Mouse (Mus musculus): Measurements from ENCODE around the gene Adamtsl1.

Adamtsl1 gene

DNA sequence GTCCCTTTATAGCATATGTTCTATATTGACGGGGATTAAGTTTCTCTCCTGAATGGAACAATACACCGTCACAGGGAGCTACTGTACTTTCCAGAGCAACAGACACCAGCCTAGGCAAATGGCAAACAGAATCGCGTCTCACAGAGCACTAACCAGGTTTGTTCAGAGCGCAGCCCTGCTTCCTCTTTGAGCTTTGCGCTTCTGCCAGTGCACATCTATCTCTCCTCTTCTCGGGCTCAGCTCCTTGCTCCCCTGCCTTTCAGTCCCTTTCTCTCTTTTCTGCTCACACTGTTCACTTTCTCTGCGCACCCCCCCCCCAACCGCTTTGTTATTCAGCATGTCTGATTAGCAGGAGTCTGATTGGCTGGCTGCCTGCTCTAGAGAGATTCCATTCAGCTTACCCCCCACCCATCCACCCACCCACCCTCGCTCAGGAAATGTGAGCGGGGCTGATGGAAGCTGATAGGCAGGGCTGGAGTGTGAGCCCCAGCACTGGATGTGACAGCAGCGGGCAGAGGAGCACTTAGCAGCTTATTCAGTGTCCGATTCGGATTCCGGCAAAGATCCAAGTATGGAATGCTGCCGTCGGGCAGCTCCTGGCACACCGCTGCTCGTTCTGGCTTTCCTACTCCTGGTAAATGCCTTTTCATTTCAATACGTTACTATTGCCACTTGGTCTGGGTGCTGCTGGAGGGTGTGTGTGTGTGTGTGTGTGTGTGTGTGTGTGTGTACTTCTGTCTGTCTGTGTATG lies 539.7 kb downstream of the Adamtsl1 start:
- no peak for DNase-seq (ENCODE audit: low spot score)

DNA sequence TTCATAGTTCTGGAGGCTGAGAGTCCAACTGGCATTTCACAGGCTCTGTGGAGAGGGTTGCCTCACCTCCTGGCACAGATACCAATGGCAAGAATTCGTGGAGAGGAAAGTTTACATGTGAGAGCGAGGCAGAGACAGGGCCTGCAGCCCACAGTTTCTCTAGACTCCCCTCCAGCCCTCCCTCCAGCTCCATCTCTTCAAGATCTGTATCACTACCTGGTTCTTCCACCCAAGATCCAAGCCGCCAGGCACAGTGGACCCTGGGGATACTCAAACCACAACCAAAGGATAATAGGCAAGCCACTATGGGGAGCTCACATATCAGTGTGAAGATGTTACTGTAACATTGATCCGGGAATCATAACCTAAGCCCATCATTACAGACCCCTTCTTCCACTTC lies 546.6 kb downstream of the Adamtsl1 start:
- DNase-seq (ENCODE audit: low spot score), result no peak

DNA sequence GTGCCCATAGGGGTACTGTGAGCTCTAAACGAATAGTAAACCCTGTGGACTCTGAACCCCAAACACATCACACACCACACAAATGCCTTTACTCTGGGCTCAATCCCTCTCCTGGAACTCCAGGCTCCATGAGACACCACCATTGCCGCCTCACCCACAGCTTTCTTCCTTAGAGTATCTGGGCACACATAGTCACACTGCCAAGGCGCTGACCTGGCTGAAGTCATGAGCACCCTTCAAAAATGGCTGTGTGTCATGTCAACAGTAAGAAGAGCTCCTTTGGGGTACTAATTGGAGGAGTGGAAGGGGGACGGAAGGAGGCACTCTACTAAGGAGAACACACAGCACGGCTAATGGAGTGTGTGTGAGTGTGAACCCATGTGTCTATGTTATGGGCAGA lies 554.4 kb downstream of the Adamtsl1 start:
- DNase-seq (ENCODE audit: low spot score), result no peak

GRCm38 (mm10) chr4:86068875-86069718 lies 555.1 kb downstream of the Adamtsl1 start:
- no peak for DNase-seq (ENCODE audit: low spot score)

GRCm38 (mm10) chr4:86074871-86075270 lies 560.9 kb downstream of the Adamtsl1 start:
- DNase-seq (ENCODE audit: low spot score), result no peak

GRCm38 (mm10) chr4:86077355-86077754 lies 563.4 kb downstream of the Adamtsl1 start:
- no peak for DNase-seq (ENCODE audit: low spot score)

DNA sequence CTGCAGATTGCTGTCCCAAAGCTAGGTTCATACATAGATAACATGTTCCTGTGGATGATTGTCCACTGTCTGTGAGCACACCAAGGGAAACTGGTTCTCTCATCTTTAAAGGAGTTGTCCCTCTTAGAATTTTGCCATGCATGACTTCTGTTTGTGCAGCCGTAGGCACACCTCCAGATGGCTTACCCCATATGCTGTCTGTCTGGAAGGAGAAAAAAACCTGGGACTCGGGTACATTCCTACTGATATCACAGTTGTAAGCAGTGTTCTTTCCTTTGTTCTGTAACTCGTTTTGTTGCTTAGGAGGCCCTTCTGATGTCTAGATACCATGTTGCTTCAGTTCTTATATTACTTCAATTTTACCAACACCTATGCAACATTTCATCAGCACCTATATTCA lies 563.9 kb downstream of the Adamtsl1 start:
- DNase-seq (ENCODE audit: low spot score), result no peak

DNA sequence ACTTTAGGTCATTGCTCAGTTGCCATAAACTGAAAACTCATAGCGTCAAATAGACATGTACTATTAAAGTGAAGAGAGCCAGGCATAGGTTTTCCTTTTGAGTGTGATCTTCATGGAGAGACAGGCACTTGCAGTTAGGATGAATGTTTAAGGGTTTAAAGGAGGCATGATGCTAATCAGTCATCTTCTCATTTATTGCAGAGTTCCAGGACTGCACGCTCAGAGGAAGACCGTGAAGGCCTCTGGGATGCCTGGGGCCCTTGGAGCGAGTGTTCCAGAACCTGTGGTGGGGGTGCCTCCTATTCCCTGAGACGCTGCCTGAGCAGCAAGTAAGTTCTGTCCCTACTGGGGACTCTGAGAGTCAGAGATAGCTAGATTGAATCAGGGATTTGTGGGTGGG lies 573.5 kb downstream of the Adamtsl1 start:
- no peak for DNase-seq (ENCODE audit: low spot score)

GRCm38 (mm10) chr4:86103207-86103606 lies 589.2 kb downstream of the Adamtsl1 start:
- DNase-seq (ENCODE audit: low spot score), result no peak

GRCm38 (mm10) chr4:86108325-86108724 lies 594.4 kb downstream of the Adamtsl1 start:
- DNase-seq (ENCODE audit: low spot score), result no peak

DNA sequence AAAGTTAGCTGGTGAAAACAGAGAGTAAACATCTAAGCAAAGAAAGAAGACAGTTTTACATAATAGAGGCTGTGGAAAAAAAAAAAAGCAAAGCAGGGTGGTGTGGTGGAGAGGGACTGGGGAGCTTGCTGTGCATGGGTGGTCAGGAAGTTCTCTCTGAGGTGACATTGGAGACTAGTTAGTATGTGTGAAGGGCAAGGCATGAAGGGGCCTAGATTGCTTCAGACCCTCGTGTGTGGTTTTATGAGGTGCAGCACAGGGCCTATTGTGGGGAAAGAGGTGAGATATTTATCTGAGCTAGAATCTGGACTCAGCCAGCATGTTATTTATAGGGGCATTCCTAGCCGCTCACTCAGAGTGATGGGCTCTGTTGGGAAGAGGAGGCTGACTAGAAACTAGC lies 605.1 kb downstream of the Adamtsl1 start:
- DNase-seq (ENCODE audit: low spot score), result no peak

DNA sequence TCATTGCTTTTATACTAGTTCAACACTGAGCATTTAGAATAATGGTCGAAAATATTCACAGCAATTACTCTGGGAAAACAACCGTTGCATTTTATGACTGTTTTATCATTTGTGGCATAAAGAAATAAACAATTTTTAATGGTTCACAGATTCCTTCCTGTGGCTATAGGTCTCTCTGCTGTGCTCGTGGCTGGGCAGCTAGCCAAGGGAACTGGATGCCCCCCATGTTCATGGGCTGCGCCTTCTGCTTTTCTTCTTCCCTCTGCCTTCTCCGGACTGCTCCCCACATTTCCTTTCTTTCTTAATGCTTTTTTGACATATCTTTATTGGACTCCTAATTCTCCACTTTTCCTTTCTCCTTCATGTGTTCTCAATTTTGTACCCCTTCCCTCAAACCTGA lies 608.5 kb downstream of the Adamtsl1 start:
- no peak for DNase-seq (ENCODE audit: low spot score)

DNA sequence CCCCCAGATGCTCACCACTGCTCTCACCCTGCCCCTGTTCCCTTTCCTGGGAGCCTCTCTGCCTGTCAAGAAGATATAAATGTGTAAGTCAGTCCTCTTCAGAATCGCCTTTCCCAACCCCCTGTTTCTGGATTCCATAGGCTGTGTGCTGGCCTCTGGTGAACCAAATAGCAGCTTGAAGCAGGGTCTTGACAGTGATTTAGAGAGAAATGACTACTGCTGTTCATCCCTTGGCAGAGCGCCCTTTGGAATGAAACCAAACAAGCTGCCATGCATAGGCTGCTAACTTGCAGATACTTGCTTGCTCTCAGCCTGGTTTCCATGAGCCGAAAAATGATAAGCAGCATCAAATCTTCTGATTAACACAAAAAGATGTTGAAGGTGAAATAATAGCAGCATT lies 610.4 kb downstream of the Adamtsl1 start:
- no peak for DNase-seq (ENCODE audit: low spot score)

GRCm38 (mm10) chr4:86126636-86127035 lies 612.7 kb downstream of the Adamtsl1 start:
- no peak for DNase-seq (ENCODE audit: low spot score)

DNA sequence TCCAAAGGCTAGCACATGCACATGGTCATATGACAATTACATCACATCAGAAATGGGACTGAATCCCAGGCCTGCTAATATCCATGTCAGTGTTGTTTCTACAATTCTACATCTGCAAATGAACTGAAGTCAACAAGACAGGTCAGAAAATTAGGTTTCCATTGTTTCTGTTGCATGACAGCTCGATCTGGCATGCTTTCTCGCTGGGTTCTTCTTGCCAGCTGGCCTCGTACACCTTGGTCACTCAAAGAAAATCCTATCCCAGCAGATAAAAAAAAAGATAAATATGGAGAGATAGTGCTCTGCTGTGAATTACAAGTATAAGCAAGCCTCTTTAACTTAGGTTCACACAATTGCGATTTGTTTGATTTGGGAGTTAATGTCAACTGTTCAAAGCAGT lies 644.6 kb downstream of the Adamtsl1 start:
- no peak for DNase-seq (ENCODE audit: low spot score)

DNA sequence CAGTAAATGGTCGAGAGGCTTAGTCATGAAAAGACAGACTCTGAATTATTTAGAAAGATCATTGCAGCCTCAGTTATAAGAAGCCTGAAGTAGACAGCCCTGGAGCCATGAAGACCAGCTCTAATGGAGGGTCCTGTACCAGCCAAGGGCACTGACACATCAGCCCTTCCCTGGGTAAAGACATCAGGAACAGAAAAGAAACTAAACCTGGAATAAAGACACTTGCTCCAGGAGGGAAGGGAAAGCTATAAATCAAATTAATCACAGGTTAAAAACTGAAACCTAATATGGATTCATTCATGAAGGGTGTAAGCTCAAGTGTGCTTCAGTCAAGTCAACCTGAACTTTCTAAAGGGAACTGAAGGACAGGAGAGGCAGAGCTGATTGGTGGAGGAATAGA lies 645.4 kb downstream of the Adamtsl1 start:
- DNase-seq (ENCODE audit: low spot score), result no peak

- DNase-seq (ENCODE audit: low spot score), result no peak
These were observed 656.8 kb downstream of the Adamtsl1 start for GRCm38 (mm10) chr4:86170763-86171162.

DNA sequence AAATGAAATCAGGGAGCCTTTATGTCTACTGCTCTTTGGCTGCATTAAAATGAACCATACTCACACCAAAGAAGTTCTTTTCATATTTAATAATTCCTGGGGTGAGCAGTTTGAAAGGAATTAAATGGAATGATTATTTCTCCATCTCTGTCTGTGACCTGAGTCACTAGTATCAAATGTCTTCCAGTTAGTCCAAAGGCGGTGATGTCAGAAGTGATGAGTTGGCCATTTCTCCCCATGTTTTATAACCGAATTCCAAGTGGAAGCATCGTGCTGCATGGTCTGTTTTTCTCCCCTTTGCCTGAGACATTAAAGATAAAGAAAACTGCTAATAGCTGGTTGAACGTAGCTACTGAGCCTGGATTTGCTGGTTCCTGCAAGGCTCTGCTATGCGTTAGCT lies 657.5 kb downstream of the Adamtsl1 start:
- no peak for DNase-seq (ENCODE audit: low spot score)

- no peak for DNase-seq (ENCODE audit: low spot score)
These were observed 663.5 kb downstream of the Adamtsl1 start for GRCm38 (mm10) chr4:86177471-86177870.

DNA sequence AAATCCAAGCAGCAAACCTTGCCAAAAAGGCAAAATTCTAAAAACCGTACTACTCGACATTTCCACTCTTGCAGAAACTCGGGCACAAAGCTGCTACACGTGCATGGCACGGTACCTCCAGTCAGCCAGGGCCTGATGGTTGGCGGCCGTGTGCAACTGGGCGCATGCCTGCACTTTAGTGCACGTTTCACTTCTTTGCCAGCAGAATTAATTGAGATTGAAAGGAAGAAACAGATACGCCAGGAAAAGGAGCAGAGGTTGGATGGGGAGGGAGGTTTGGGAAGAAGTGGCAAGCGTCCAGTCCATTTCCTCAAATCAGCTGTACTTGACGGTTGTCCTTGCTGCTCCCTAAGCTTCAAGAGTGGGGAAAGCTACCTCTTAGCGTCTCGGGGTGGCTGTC lies 664.1 kb downstream of the Adamtsl1 start:
- no peak for DNase-seq (ENCODE audit: low spot score)

GRCm38 (mm10) chr4:86183701-86184173 lies 669.8 kb downstream of the Adamtsl1 start:
- no peak for DNase-seq (ENCODE audit: low spot score)

- no peak for DNase-seq (ENCODE audit: low spot score)
These were observed 675.9 kb downstream of the Adamtsl1 start for GRCm38 (mm10) chr4:86189853-86190252.

DNA sequence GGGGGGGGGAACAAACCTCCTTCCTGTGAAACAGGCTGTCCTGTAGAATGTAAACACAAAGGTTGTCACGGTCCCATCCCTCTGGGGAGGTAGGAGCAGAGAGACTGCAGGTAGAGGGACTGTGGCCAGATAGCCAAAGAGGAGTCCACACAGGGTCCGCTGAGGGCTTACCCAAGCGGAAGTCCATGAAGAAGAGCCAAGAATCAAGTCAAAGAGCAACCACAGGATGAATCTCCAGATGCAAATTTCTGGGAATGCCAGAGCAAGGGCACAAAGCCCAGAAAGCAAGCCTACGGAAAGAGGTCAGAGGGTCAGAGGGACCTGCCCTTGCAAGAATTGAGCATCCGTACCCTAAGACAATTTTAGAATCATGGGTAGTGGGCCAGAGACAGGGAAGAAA lies 677.2 kb downstream of the Adamtsl1 start:
- no peak for DNase-seq (ENCODE audit: low spot score)
